Mouse (Mus musculus) heart, adult 9 months (tissue): Measurements from ENCODE around the gene Efs.
"Not testable (repeated sequence)": the region's sequence is repeated elsewhere in the genome, so short reads cannot be mapped to it uniquely, and the experiment has no call there.

Source experiments
- DNase-seq, 2 experiments: peaks; one replicate each; pipeline ENCODE4 v3.0.0; 2022; ENCODE audit warnings: low spot score in 2 of 2

Efs gene

GRCm38 (mm10) chr14:54925349-54926342 is at the start of gene Efs:
TSS of gene Efs (minus strand) at chr14:54926126.
- peak; percentile 56 to 68 for DNase-seq

GRCm38 (mm10) chr14:54974068-54974791 is 48.3 kb upstream of the Efs start:
- no peak for DNase-seq

GRCm38 (mm10) chr14:54972786-54973185 is 46.9 kb upstream of the Efs start:
- not testable (repeated sequence) for DNase-seq

GRCm38 (mm10) chr14:54968344-54968743 is 42.4 kb upstream of the Efs start:
- DNase-seq: peak; percentile 84 to 89

- peak; percentile 66 to 68 for DNase-seq
Observed at GRCm38 (mm10) chr14:54967874-54968273, 41.9 kb upstream of the Efs start.

GRCm38 (mm10) chr14:54966320-54966977 is 40.5 kb upstream of the Efs start, which contains the start of gene Myh6:
TSS of gene Myh6 (minus strand) at chr14:54966927.
- peak; percentile 78 to 83 for DNase-seq

- DNase-seq: no peak
Observed at GRCm38 (mm10) chr14:54965631-54966030, 39.7 kb upstream of the Efs start.

GRCm38 (mm10) chr14:54965044-54965443 is 39.1 kb upstream of the Efs start:
- DNase-seq: no peak

GRCm38 (mm10) chr14:54963727-54964126 is 37.8 kb upstream of the Efs start:
- DNase-seq: no peak

- DNase-seq: no peak
Observed at GRCm38 (mm10) chr14:54962714-54963113, 36.8 kb upstream of the Efs start.

GRCm38 (mm10) chr14:54961487-54961886 is 35.6 kb upstream of the Efs start:
- DNase-seq: no peak

- no peak for DNase-seq
Observed at GRCm38 (mm10) chr14:54960769-54961168, 34.8 kb upstream of the Efs start.

GRCm38 (mm10) chr14:54959853-54960613 is 34.1 kb upstream of the Efs start:
- not testable (repeated sequence) for DNase-seq

- no peak for DNase-seq
Observed at GRCm38 (mm10) chr14:54959197-54959596, 33.3 kb upstream of the Efs start.

- no peak for DNase-seq
Observed at GRCm38 (mm10) chr14:54958503-54958902, 32.6 kb upstream of the Efs start.

GRCm38 (mm10) chr14:54956533-54956932 is 30.6 kb upstream of the Efs start:
- DNase-seq: no peak

- DNase-seq: no peak
Observed at GRCm38 (mm10) chr14:54955481-54955880, 29.6 kb upstream of the Efs start.

- DNase-seq: no peak
Observed at GRCm38 (mm10) chr14:54954474-54954873, 28.5 kb upstream of the Efs start.

GRCm38 (mm10) chr14:54953664-54954206 is 27.8 kb upstream of the Efs start:
- DNase-seq: no peak

GRCm38 (mm10) chr14:54951587-54951986 is 25.7 kb upstream of the Efs start:
- no peak for DNase-seq

- DNase-seq: no peak
Observed at GRCm38 (mm10) chr14:54950493-54950892, 24.6 kb upstream of the Efs start.
